Mouse (Mus musculus): Measurements from ENCODE around the gene Rab3il1. TPM values are rescaled to one million over a fixed set of nuclear protein-coding genes. Genes with fewer than 3 reads are reported as not detected.

The Rab3il1 gene
- polyA plus RNA-seq, 1 experiment from 2014 or later: 39.7 TPM

DNA sequence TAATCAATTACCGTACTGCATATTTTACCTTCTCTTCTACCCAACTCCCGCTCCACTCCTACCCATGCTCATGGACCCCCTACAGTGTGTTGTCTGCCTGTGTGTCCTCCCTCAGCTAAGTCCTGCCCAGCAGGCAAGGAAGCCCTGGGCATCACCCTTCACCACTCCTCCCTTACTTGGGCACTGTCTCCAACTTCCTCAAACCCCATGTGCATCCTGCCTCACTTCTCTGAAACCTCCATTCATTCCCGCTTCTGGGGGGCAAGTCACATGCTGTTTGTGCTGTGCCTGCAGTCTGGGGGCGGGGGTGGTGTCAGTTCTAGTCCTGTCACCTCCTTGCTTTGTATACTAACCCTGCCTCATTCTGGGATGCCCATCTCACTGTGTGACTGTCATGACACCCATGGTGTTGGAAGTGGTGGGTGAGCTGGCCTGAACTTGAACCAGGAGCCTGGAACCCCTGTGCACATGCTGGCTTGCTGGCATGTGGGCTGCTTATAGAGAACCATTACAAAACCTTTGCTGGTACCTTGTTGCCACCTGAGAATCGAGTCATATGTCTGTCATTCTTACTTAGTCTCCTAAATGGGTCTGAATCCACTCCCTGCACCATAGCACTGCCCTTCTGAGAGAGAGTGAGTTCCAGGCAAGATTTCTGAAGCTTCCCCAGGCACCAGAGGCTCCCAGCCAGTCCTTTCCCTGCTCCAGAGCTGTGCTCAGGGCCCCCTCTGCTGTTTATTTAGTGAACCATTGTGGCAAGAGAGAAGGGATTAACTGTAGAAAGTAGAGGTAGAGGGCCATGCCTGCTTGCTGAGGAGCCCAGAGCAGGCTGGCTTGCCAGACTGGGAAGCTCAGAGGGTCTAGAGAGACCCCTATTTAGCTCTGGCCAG lies 21.2 kb downstream of the Rab3il1 start:
- WGBS: 64% methylated on average over 5 of the region's 5 CpGs
- Histone ChIP-seq H3K4me1 (replicated peaks) (peaks cover 61% of the 10 kb centered on the region), H3K36me3 (0 out of 2 replicates have a peak, but pooled peaks cover 7% of the 10 kb centered on the region), H3K27ac (peak overlapping the region; percentile 59), H3K27me3 (ENCODE audit: insufficient read depth, poor library complexity, severe bottlenecking) (peaks cover 17% of the 10 kb centered on the region), H3K4me3 (no peak overlapping the region), H3K9me3 (no peaks in the 10 kb centered on the region)
- peak; percentile 29 for DNase-seq (ENCODE audit: low spot score)

DNA sequence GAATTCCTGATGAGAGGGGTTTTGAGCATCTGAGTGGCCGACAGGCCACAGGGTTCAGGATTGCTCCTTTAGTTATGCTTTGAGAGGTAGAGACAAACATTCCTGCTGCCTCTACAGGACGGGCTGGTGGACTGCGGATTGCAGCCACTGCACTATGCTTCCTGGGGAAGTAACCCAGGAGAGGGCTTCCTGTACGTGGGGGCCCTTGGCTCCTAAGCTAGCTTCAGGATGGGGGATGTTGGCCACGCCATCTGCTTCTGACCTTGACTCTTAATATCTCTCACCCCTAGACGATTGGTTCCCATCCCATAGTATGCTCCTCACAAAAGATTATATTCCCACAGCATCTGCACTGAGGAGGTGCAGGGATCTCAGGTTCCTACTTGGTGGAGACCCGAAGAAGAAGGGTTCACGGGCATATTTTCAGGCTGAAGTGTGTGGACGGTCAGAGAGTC lies 21.9 kb downstream of the Rab3il1 start:
- WGBS: 67% methylated on average over 9 of the region's 9 CpGs

GRCm38 (mm10) chr19:10025169-10025875 lies 23.9 kb downstream of the Rab3il1 start:
- peaks cover 40% of the 10 kb centered on the region for H3K4me1 ChIP-seq (replicated peaks)
- H3K9me3 ChIP-seq: no peaks in the 10 kb centered on the region
- DNase-seq (ENCODE audit: low spot score): peak; percentile 51
- H3K27ac ChIP-seq: peak overlapping the region; percentile 60
- WGBS: 29% methylated on average over 8 of the region's 8 CpGs
- peaks cover 17% of the 10 kb centered on the region; the same call in 1 of the 2 replicates for H3K36me3 ChIP-seq
- no peak overlapping the region; the same call in 1 of the 2 replicates for H3K4me3 ChIP-seq
- no peaks in the 10 kb centered on the region for H3K27me3 ChIP-seq (ENCODE audit: insufficient read depth, poor library complexity, severe bottlenecking)

More for the DNA sequence above, 21.9 kb downstream of the Rab3il1 start:
- no peak for DNase-seq (ENCODE audit: low spot score)
- H3K36me3 ChIP-seq: 0 out of 2 replicates have a peak, but pooled peaks cover 13% of the 10 kb centered on the region
- H3K4me3 ChIP-seq: no peak overlapping the region
- H3K4me1 ChIP-seq (replicated peaks): peaks cover 55% of the 10 kb centered on the region
- peaks cover 17% of the 10 kb centered on the region for H3K27me3 ChIP-seq (ENCODE audit: insufficient read depth, poor library complexity, severe bottlenecking)
- H3K27ac ChIP-seq: no peak overlapping the region; the same call in 1 of the 2 replicates
- no peaks in the 10 kb centered on the region for H3K9me3 ChIP-seq

DNA sequence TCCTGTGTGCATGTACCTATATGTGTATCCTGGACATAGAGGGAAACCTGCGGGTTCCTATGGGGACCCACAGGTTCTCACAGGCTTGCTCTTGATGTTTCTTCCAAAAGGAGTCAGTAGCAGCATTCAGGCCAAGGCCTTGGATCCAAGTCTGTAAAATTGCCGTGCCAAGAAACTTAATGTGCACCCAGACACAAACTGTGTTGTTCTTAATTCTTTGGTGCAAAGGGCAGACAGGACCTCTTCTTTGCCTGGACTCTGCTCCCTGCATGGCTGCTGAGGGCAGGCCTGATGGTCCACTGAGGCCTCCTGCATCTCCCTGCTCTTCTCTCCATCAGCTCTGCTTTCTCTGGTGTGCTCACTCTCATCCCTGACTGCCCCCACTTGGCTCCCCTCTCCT lies 28.3 kb downstream of the Rab3il1 start:
- no peaks in the 10 kb centered on the region for H3K9me3 ChIP-seq
- 92% methylated on average over 2 of the region's 2 CpGs for WGBS
- H3K36me3 ChIP-seq: peaks cover 17% of the 10 kb centered on the region; the same call in 1 of the 2 replicates
- H3K4me3 ChIP-seq: no peak overlapping the region
- DNase-seq (ENCODE audit: low spot score): no peak
- H3K4me1 ChIP-seq (replicated peaks): peaks cover 25% of the 10 kb centered on the region
- no peak overlapping the region for H3K27ac ChIP-seq
- peaks cover 7% of the 10 kb centered on the region for H3K27me3 ChIP-seq (ENCODE audit: insufficient read depth, poor library complexity, severe bottlenecking)

DNA sequence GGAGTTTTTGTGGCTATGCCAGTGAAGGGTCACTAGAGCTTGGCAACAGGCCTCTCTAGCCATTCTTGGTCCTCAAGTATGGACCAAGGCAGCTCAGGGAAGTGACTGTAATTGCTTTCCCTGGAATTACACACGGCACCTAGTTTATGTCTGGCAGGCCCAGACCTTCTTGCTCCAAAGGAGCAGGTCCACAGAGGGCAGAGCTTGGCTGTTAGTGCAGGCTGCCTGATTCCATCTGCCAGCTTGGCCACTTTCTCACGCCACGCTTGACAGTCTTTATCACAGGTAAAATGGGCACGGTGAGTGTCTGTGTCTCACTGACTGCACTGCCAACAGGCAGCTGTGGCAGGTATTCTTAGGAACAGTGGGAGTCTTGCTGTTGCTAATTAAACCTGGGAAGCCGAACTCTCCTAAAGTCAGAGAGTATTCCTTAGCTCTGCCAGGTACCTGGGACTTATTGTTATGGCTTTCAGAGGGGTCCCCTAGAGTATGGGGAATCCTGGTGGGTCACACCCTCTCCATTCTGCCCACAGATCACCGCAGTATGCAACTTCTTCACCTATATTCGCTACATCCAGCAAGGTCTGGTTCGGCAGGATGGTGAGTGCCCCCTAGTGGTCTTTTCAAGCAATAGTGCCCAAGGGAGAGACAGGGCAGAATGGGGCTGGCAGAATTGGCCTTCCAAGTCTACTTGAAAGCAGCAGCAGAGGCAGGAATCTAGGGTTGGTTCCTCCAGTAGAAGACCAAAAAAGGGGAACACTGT lies 31.9 kb downstream of the Rab3il1 start:
- H3K27ac ChIP-seq: no peak overlapping the region

GRCm38 (mm10) chr19:10034356-10034755 lies 32.9 kb downstream of the Rab3il1 start:
- 0 out of 2 replicates have a peak, but pooled peaks cover 2% of the 10 kb centered on the region for H3K36me3 ChIP-seq
- peaks cover 14% of the 10 kb centered on the region for H3K4me1 ChIP-seq (replicated peaks)
- 0 out of 2 replicates have a peak overlapping the region, but pooled peaks have one; percentile 40 for H3K27ac ChIP-seq
- H3K4me3 ChIP-seq: no peak overlapping the region
- H3K27me3 ChIP-seq (ENCODE audit: insufficient read depth, poor library complexity, severe bottlenecking): peaks cover 7% of the 10 kb centered on the region
- H3K9me3 ChIP-seq: no peaks in the 10 kb centered on the region
- WGBS: 82% methylated on average over 5 of the region's 5 CpGs
- no peak for DNase-seq (ENCODE audit: low spot score)

More for the DNA sequence above, 31.9 kb downstream of the Rab3il1 start:
- peak; percentile 64 for DNase-seq (ENCODE audit: low spot score)
- peaks cover 14% of the 10 kb centered on the region for H3K4me1 ChIP-seq (replicated peaks)
- H3K4me3 ChIP-seq: no peak overlapping the region
- no peaks in the 10 kb centered on the region for H3K9me3 ChIP-seq
- WGBS: 44% methylated on average over 8 of the region's 8 CpGs
- H3K27me3 ChIP-seq (ENCODE audit: insufficient read depth, poor library complexity, severe bottlenecking): peaks cover 7% of the 10 kb centered on the region
- peaks cover 4% of the 10 kb centered on the region; the same call in 1 of the 2 replicates for H3K36me3 ChIP-seq

- peak; percentile 82 for DNase-seq (ENCODE audit: low spot score)
- H3K36me3 ChIP-seq: no peaks in the 10 kb centered on the region
- H3K27me3 ChIP-seq (ENCODE audit: insufficient read depth, poor library complexity, severe bottlenecking): peaks cover 12% of the 10 kb centered on the region
- 55% methylated on average over 8 of the region's 8 CpGs for WGBS
- 0 out of 2 replicates have a peak overlapping the region, but pooled peaks have one; percentile 40 for H3K27ac ChIP-seq
- peaks cover 14% of the 10 kb centered on the region for H3K4me1 ChIP-seq (replicated peaks)
- no peak overlapping the region for H3K4me3 ChIP-seq
- H3K9me3 ChIP-seq: no peaks in the 10 kb centered on the region
Observed at GRCm38 (mm10) chr19:10034785-10035447, 33.4 kb downstream of the Rab3il1 start.

GRCm38 (mm10) chr19:10037534-10037933 lies 36.1 kb downstream of the Rab3il1 start:
- WGBS: 77% methylated on average over 2 of the region's 2 CpGs
- no peak overlapping the region for H3K27ac ChIP-seq
- no peak for DNase-seq (ENCODE audit: low spot score)
- H3K9me3 ChIP-seq: no peaks in the 10 kb centered on the region
- H3K36me3 ChIP-seq: no peaks in the 10 kb centered on the region
- H3K27me3 ChIP-seq (ENCODE audit: insufficient read depth, poor library complexity, severe bottlenecking): peaks cover 31% of the 10 kb centered on the region
- H3K4me1 ChIP-seq (replicated peaks): peaks cover 32% of the 10 kb centered on the region
- H3K4me3 ChIP-seq: no peak overlapping the region

DNA sequence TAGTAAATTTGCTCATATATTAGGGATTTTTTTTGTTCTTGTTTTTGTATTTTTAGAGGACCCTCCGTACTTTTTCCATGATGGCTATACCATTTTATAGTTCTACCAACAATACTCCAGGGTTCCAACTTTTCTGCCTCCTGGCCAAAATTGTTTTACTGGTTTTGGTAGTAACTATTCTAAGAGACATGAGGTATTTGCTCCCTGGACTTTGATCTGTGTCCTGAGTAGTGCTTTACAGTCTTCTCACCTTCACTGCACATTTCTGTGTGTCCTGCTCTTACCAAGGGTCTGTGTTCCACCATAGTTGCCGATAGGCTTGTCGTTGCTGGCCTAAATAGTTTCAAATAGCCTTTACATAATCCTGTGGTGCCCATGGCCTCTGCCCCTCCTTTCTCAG lies 36.9 kb downstream of the Rab3il1 start:
- no peak overlapping the region for H3K4me3 ChIP-seq
- H3K36me3 ChIP-seq: no peaks in the 10 kb centered on the region
- DNase-seq (ENCODE audit: low spot score): no peak
- 88% methylated on average over 3 of the region's 3 CpGs for WGBS
- H3K4me1 ChIP-seq (replicated peaks): peaks cover 29% of the 10 kb centered on the region
- H3K9me3 ChIP-seq: no peaks in the 10 kb centered on the region
- H3K27me3 ChIP-seq (ENCODE audit: insufficient read depth, poor library complexity, severe bottlenecking): peaks cover 33% of the 10 kb centered on the region
- no peak overlapping the region for H3K27ac ChIP-seq

- Histone ChIP-seq H3K9me3 (no peaks in the 10 kb centered on the region), H3K27ac (no peak overlapping the region), H3K27me3 (ENCODE audit: insufficient read depth, poor library complexity, severe bottlenecking) (peaks cover 36% of the 10 kb centered on the region), H3K4me3 (no peak overlapping the region), H3K4me1 (replicated peaks) (peaks cover 26% of the 10 kb centered on the region), H3K36me3 (no peaks in the 10 kb centered on the region)
- WGBS: 36% methylated on average over 3 of the region's 3 CpGs
- DNase-seq (ENCODE audit: low spot score): no peak
Observed at GRCm38 (mm10) chr19:10038910-10039309, 37.4 kb downstream of the Rab3il1 start.

GRCm38 (mm10) chr19:10039615-10040014 lies 38.1 kb downstream of the Rab3il1 start:
- Histone ChIP-seq H3K4me3 (no peak overlapping the region), H3K9me3 (no peaks in the 10 kb centered on the region), H3K36me3 (no peaks in the 10 kb centered on the region), H3K27ac (no peak overlapping the region), H3K4me1 (replicated peaks) (peaks cover 19% of the 10 kb centered on the region), H3K27me3 (ENCODE audit: insufficient read depth, poor library complexity, severe bottlenecking) (peaks cover 36% of the 10 kb centered on the region)
- DNase-seq (ENCODE audit: low spot score): no peak
- 90% methylated on average over 2 of the region's 2 CpGs for whole genome bisulfite sequencing
